Mouse (Mus musculus) brain, embryonic 18.5 days (tissue): ENCODE data around the gene Btk.
A peak's percentile ranks its signal among the peaks of the same experiment; 100 is the strongest.

Experiments used
- DNase-seq: peaks from one replicate; pipeline ENCODE4 v3.0.0-alpha.2; 2012; ENCODE audit warnings: low read depth, low spot score

Btk gene

GRCm38 (mm10) chrX:134582888-134583669 lies at the start of gene Btk:
Gene Btk (minus strand): TSS chrX:134583570.
- DNase-seq, result no peak

DNA sequence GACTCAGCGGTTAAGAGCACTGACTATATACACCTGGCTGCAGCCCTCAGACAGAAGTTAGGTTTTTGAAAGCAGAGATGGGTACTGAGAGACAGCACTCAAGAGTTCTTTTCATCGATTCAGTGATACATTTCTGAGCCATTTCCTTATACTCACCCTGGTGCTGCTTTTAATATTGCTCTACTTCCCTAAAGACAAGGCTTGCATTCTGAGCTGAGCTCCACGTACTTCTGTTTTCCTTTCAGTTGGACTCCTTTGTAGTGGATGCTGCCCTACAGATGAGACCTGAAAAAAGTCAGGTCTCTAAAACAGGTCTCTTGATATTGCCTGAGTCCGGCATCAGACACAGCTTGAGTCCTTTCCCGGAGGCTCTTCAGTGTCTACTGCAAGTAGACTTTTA lies 49.3 kb upstream of the Btk start:
- no peak for DNase-seq

DNA sequence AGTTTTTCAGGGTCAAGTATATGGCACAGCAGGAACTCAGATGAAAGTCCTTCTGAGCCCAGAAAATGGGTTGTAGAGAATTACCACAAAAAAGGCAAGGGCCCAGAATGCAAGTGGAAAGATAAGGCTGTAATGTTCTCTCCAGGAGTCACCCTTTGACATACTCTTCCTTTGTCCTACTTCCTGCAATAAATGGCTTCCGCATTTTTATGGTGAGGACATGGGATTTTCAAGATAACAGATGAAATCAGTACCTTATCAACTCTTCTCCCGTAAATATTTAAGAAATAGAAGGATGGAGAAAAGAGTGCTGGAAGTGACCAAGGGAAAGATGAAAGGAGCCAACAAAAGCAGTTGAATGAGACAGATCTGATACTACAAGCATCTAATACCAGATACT lies 44.8 kb upstream of the Btk start:
- DNase-seq, result no peak

DNA sequence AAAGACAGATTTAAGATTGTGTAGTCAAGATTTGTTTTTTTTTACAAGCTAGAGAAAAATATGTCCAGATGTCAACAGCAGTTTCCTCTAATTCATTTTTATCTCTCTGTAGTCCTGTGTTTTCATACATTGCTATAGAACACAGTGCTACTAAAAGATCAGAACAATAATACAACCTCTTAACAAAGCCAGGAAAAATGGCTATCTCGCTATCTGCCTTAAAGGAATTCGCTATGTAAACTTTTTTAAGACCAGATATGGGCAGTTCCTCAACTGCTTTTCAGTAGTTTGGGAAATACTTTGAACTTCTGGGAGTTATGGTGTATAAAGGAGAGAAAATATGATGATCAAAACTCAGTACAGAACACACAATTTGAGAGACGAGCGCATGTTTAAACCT lies 40.0 kb upstream of the Btk start:
- no peak for DNase-seq

- DNase-seq, result no peak
Measured at GRCm38 (mm10) chrX:134621685-134622084, 38.3 kb upstream of the Btk start.

- DNase-seq, result no peak
Measured at GRCm38 (mm10) chrX:134620254-134620865, 37.0 kb upstream of the Btk start.

DNA sequence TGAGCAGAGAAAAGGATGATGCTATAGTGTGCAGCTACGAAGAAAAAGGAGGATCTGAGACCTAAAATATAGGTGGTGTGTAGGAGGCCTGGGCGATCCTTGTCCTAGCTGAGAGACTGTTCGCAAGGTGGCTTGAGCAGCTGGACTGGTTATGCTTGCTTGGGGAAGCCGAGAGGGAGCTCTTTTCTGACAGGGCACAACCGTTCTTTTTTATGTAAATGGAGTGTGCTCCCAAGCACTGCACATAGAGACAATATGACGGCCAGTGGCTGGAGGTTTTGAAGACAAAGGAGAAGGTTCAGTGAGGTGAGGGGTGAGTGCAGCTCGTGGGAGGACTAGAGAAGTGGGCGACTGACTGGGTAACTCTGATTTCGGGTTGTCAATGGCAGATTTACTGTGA lies 36.3 kb upstream of the Btk start:
- no peak for DNase-seq

DNA sequence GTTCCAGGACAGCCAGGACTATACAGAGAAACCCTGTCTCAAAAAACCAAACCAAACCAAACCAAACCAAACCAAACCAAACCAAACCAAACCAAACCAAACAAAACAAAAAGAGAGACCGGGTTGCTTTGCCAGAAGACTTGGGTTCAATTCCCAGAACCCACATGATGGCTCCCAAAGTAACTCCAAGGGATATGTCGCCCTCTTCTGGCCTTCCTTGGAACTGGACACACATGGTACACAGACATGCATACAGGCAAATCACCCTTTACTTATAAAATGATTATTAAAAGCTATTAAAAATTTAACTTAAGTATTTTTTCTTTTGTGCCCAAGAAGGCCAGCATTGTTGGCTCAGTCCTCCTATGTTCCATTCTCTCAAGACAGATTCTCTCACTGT lies 30.9 kb upstream of the Btk start:
- no peak for DNase-seq

DNA sequence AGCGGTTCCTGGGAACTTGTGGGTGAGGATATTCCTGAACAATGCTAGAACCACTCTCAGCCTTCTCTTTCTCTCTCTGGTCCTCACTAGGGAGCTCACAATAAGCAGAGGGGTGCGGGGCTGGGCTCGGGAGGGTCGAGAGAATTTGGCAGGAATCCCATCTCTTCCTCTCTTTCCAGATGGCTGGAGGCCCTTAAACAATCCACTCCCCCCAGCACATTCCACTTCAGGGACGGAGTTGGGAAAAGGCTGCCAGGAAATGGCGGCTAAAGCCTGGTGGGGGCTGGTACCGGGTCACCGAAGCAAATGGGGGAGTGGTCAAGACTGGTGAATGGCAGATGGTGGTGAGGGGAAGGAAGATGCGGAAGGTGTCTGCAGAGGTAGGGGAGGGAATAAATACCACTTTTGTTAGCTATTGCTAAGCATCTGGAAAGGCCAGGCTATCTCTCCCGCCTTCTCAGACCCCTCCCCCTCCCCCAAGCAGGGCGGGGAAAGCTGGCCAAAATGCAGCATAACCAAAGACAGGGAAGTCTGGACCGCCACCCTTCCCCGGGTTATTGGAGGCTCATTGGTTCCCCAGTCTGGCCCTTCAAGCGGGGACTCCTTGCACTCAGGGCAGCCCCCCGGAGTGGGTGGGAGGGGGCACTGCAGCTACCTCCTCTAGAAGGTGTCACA lies 29.1 kb upstream of the Btk start:
- no peak for DNase-seq

- DNase-seq, result no peak
Measured at GRCm38 (mm10) chrX:134610984-134611383, 27.6 kb upstream of the Btk start.

- no peak for DNase-seq
Measured at GRCm38 (mm10) chrX:134609472-134609871, 26.1 kb upstream of the Btk start.

GRCm38 (mm10) chrX:134601380-134602120 lies 18.2 kb upstream of the Btk start:
- no peak for DNase-seq

DNA sequence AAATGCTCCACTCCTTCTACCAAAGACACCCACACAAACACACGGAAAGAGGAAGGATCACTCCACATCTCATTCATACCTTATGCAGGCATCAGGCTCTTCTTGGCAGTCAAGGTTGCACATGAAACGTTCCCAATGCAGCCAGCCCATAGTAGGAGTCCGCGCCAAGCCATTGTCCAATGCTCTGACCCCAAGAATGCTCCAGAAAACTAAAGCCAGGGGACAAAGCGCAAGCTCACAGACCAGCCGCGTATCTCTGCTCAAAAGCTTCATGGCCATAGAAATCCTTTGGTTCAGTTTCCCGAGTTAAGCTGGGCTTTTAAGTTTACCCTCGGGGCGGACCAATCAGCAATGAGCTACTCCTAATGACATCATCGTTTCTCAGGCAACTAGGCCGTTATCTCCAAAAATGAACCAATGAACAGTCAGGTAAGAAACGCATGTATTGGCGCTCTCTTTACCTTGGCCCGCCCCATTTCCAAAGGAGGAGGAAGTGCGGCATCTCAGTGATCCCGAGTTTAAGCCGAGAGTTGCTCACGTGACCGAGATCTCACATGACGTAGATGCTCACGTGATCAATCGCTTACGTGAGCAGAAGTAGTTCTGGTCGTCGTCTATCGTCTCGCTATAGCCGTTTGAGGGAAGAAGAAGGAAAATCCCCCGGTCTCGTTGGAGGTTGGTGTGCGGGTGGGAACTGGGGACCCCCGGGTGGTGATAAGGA lies 17.4 kb upstream of the Btk start, which contains the start of the genes Gla and Hnrnph2:
Gla (minus strand) TSS at position 467 of the 721 bp plus-strand sequence.
Hnrnph2 (plus strand) TSS at position 521 of the 721 bp plus-strand sequence.
- peak; percentile 95 for DNase-seq

DNA sequence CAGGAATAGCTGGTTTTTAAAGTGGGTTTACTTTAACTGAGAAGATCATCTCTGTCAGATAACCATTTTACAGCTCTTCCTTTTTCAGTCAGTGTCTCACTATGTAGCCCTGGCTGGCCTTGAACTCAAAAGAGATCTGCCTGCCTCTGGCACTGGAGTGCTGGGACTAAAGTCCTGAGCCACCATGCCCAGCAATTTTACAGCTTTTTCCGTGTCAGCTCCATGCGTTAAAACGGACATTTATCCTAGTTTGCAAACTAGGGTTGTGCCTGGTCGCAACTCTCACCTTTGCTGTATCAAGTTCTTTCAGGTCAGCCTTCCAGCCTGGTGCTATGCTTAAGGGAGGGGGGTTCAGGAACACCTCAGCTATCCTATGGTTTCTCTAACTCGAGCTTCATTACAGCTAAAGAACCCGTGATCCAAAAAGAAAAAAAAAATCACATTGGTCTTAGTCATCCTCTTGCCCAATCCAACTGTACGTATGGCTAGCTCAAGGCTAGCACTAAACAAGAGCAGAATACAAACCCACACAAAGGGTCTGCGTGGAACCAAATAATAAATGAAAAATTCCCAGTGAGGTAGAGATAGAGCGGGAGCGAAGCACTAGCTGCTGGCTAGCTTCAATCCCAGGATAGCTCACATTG lies 16.7 kb upstream of the Btk start:
- no peak for DNase-seq

- DNase-seq, result no peak
Measured at GRCm38 (mm10) chrX:134589836-134590235, 6.5 kb upstream of the Btk start.

GRCm38 (mm10) chrX:134588997-134589396 lies 5.6 kb upstream of the Btk start:
- DNase-seq, result no peak

DNA sequence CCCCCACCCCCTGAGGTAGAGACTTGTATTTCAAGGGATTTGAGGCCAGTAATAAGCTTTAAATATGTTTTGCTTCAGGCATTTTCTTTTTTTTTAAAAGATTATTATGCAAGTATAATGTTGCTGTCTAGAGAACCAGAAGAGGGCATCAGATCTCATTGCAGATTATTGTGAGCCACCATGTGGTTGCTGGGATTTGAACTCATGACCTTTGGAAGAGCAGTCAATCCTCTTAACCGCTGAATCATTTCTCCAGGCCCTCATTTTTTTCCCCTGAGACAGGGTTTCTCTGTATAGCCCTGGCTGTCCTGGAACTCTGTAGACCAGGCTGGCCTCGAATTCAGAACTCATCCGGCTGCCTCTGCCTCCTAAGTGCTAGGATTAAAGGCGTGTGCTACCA lies 4.9 kb upstream of the Btk start:
- no peak for DNase-seq

DNA sequence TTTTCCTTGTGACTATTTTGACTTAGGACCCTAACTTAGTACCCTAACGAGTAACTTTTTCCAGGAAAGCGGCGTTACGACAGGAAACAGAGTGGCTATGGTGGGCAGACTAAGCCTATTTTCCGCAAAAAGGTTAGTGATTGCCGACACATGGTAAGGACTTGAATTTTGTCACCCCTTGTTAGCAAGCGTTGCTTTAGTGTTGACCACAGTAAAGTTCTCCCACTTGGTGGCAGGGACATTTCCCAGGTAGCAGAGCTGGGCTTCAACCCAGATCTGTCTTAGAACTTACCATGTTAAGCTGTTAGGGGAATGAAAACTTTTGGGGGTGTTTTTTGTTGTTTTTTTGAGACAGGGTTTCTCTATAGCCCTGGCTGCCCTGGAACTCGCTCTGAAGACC lies 3.1 kb upstream of the Btk start:
- no peak for DNase-seq

- DNase-seq, result peak; percentile 78
Measured at GRCm38 (mm10) chrX:134585103-134586002, 2.0 kb upstream of the Btk start, which contains the start of gene Rpl36a. Gene Rpl36a (plus strand): TSS chrX:134585654.

GRCm38 (mm10) chrX:134582270-134582669 lies 1.1 kb downstream of the Btk start:
- no peak for DNase-seq
